Mouse (Mus musculus) right cerebral cortex, postnatal 36 days (tissue): ENCODE measurements around the gene Zfp850.
"Not testable (repeated sequence)": the region's sequence is repeated elsewhere in the genome, so short reads cannot be mapped to it uniquely, and the experiment has no call there.

ENCODE experiments used
- DNase-seq, 2 experiments: peaks; one replicate each; pipeline ENCODE4 v3.0.0; 2022; ENCODE audit warnings: low spot score in 2 of 2, mixed read lengths in 1 of 2

Gene Zfp850

DNA sequence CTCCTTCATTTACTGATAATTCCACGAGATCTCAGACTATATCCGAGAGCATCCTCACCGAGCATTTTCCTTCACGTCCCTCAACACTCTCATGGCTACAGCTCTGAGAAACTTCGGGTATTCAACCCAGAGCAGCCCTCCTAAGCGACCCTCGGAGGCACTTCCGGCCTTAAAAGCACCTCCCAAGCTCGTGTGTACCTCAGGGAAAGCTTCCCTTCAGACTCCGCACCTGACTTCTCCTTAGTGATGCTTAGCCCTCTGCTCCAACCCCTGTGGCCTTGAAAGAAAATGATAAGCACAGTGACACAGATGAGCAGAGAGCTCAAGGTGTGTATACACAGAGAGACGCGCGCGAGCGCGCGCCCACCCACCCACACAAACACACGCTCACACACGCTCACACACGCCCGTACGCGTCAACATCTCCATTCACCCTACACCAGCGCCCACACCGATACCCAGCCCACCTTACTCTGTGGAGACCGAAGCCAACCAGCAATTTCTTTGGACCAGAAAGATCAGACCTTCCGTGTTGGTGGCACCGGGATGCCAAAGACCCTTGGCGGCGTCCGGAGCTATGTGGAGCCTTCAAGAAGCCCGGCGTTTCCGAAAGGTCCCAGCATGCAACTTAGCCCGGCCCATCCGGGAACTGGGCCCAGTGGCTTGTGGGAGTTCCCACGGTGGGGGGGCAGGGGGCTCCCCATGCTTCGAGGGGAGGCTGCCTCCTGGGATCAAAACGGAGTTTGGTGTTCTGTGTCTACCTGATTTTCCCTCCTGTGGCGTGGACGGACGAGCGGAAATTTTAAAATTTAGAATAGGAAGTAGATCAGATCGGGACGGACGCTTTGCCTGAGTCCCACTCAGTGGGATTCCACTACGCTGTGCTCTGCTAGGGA lies at the start of gene Zfp850:
Gene Zfp850, minus strand, starts transcription at position 567 of the 896 bp plus-strand sequence.
- DNase-seq, result peak; percentile 67 to 69

GRCm38 (mm10) chr7:28059972-28060371 lies 46.1 kb upstream of the Zfp850 start:
- DNase-seq, result no peak

- no peak for DNase-seq
Observed at GRCm38 (mm10) chr7:28053046-28053930, 39.4 kb upstream of the Zfp850 start.

DNA sequence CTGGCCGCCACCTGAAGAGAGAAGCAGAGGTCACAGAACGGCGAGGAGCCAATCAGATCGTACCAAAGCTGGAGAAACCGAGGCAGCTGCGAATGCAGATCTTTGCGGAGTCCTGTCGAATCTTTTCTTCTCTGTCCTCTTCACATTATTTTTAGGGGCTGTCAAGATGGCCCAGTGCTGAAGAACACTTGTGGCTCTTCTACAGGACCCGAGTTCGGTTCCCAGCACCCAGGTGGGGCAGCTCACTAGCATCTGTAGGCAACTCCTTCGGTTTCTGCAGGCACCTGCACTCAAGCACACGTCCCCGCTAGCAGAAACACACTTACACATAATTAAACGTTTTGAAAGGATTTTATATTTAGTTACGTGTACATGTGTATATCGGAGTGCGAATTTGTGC lies 36.7 kb upstream of the Zfp850 start:
- no peak for DNase-seq

- peak; percentile 97 for DNase-seq
Observed at GRCm38 (mm10) chr7:28049476-28050409, 35.8 kb upstream of the Zfp850 start, which contains the start of gene Psmc4. Gene Psmc4, minus strand, starts transcription at chr7:28050101.

DNA sequence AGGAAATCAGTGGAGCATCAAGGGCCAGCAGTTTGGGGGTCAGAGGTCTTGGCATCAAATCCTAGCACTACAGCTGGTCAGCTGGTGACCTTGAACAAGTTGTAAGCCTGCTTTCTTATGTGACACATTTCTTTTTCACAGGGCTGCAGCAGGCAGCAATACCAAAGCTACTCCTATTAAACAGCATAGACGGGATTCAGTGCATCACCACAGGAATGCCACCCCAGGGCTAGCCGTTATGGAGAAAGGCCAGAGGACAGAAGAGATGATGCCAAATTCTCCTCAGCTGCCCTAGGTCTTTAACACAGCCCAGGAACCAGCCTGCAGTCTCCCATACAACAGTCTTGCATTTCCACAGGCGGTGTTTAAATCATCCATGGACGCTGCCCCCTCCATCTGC lies 30.6 kb upstream of the Zfp850 start:
- DNase-seq, result no peak

GRCm38 (mm10) chr7:28014445-28014810 lies 513 bp upstream of the Zfp850 start:
- DNase-seq, result no peak

GRCm38 (mm10) chr7:28010271-28010670 lies 3.6 kb downstream of the Zfp850 start:
- peak; percentile 5 to 24 for DNase-seq

- DNase-seq, result no peak
Observed at GRCm38 (mm10) chr7:27982197-27982596, 31.7 kb downstream of the Zfp850 start.

DNA sequence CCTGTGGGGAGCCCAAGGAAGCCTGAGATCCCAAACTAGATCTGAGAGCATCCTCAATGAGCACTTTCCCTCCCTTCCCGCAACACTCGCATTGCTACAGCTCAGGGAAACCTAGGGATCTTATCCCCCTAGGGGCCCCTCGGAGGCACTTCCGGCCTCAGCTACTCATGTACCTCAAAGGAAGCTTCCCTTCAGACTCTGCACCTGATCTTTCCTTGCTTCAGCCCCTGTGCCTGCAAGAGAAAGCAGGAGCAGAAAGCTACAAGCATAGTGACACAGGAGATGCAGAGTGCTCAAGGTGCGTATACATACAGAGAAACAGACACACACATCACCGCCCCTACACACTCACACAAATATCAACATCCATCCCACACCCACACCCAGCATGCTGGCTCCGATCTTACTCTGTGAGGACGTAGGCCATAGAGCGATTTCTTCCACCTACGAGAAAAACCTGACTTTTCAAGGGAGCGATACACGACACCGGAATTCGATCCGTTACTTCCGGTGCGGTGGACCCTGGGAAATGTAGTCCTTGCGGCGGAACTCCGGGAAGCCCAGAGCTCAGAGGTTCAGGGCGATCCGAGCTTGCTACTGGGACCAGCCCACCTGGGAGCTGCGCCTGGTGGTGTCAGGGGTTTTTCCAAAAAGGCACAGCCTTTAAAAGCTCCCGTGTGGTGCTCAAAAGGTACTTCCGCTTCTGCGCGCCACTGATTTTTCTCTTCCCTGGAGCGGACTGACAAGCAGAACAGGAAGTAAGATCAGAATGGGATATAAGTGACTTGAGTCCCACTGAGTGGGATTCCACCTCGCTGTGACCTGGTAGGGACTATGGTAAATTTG lies 35.0 kb downstream of the Zfp850 start, which contains the start of gene Zfp780b:
Gene Zfp780b, minus strand, starts transcription at position 489 of the 846 bp plus-strand sequence.
- DNase-seq, result peak; percentile 66

DNA sequence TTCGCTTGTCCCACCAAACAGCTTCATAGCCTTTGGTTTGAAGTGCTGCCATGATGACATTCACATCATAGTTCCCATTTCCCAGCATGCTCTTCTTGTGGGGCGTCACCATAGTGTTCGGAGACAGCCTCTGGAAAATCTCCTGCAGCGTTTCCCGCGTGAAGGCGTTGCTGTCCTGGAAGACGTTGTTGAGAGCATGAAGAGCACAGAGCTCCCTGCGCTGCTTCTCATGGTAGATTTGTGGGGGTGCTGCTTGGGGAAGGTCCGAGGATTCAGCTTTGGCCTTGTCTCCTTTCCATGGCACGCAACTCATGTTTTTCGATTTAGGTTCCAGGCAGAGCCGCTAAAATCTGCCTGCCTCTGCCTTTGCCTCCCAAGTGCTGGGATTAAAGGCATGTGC lies 64.5 kb downstream of the Zfp850 start:
- DNase-seq, result not testable (repeated sequence)

GRCm38 (mm10) chr7:27941869-27942268 lies 72.0 kb downstream of the Zfp850 start:
- not testable (repeated sequence) for DNase-seq
